ENCODE assay signal across 9 mouse cellular contexts in genomic region chr12:53841928-53842671, GRCm38 (mm10).
DNase-seq lines count a peak whose midpoint lies in the region; ATAC-seq lines count a peak whose summit lies in the region.
"Had no signal": no experiment of that assay in that cellular context is flagged by ENCODE, and none has a peak within 500 bp of the region (broad histone marks: within the 10 kb centered on the region; RNA-seq: fewer than 3 reads in every experiment).

No protein-coding gene starts in this region.

- no peaks in the 10 kb centered on the region for H3K9me3 ChIP-seq in heart, embryonic 15.5 days (replicated peaks)
- H3K9me3 ChIP-seq in forebrain, embryonic 14.5 days (replicated peaks; ENCODE audit: control insufficient read depth, low read length): no peaks in the 10 kb centered on the region
- H3K9me3 ChIP-seq in kidney, embryonic 14.5 days (ENCODE audit: control insufficient read depth, low read length): no peaks in the 10 kb centered on the region
- no peaks in the 10 kb centered on the region for H3K9me3 ChIP-seq in intestine, embryonic 15.5 days

- no peaks in the 10 kb centered on the region for H3K27me3 ChIP-seq in heart, embryonic 15.5 days
- no peaks in the 10 kb centered on the region for H3K27me3 ChIP-seq in forebrain, embryonic 14.5 days (replicated peaks; ENCODE audit: control insufficient read depth, insufficient read depth, low read length)
- H3K27me3 ChIP-seq in kidney, embryonic 14.5 days (ENCODE audit: control insufficient read depth, insufficient read depth, low read length): 0 out of 2 replicates have a peak, but pooled peaks cover 2% of the 10 kb centered on the region
- no peaks in the 10 kb centered on the region for H3K27me3 ChIP-seq in intestine, embryonic 15.5 days (replicated peaks)

- H3K27ac ChIP-seq in heart, embryonic 15.5 days: no peak overlapping the region
- H3K27ac ChIP-seq in forebrain, embryonic 14.5 days (ENCODE audit: low read depth, low read length): no peak overlapping the region
- H3K27ac ChIP-seq in kidney, embryonic 14.5 days (ENCODE audit: low read depth, low read length): no peak overlapping the region
- no peak overlapping the region for H3K27ac ChIP-seq in intestine, embryonic 15.5 days

- H3K4me2 ChIP-seq in heart, embryonic 15.5 days: peak overlapping the region; percentile 52
- no peak overlapping the region for H3K4me2 ChIP-seq in forebrain, embryonic 14.5 days (ENCODE audit: low read length)
- no peak overlapping the region for H3K4me2 ChIP-seq in kidney, embryonic 14.5 days (replicated peaks; ENCODE audit: low read depth, low read length)
- H3K4me2 ChIP-seq in intestine, embryonic 15.5 days (replicated peaks): no peak overlapping the region

- no peak overlapping the region for H3K4me3 ChIP-seq in heart, embryonic 15.5 days
- no peak overlapping the region for H3K4me3 ChIP-seq in forebrain, embryonic 14.5 days (ENCODE audit: low read depth, low read length)
- no peak overlapping the region for H3K4me3 ChIP-seq in kidney, embryonic 14.5 days (ENCODE audit: low read length)
- no peak overlapping the region for H3K4me3 ChIP-seq in intestine, embryonic 15.5 days (replicated peaks)

- intact Hi-C loops in heart, postnatal 36 days (cut with DNase I): no loop called here
- intact Hi-C loops in left cerebral cortex, postnatal 10 days (cut with DNase I): no loop called here

- WGBS in heart, embryonic 15.5 days: 32% methylated on average over 16 of the region's 16 CpGs
- WGBS in forebrain, embryonic 14.5 days: 54% methylated on average over 16 of the region's 16 CpGs
- WGBS in kidney, embryonic 14.5 days: 72% methylated on average over 16 of the region's 16 CpGs
- WGBS in intestine, embryonic 15.5 days: 68% methylated on average over 16 of the region's 16 CpGs

- H3K9ac ChIP-seq in heart, embryonic 15.5 days: no peak overlapping the region
- no peak overlapping the region for H3K9ac ChIP-seq in forebrain, embryonic 14.5 days (ENCODE audit: low read length)
- H3K9ac ChIP-seq in kidney, embryonic 14.5 days (ENCODE audit: low read depth, low read length): no peak overlapping the region
- no peak overlapping the region for H3K9ac ChIP-seq in intestine, embryonic 15.5 days

- H3K36me3 ChIP-seq in heart, embryonic 15.5 days: no peaks in the 10 kb centered on the region
- no peaks in the 10 kb centered on the region for H3K36me3 ChIP-seq in forebrain, embryonic 14.5 days (ENCODE audit: control insufficient read depth, insufficient read depth, low read length)
- no peaks in the 10 kb centered on the region for H3K36me3 ChIP-seq in kidney, embryonic 14.5 days (ENCODE audit: control insufficient read depth, insufficient read depth, low read length)
- H3K36me3 ChIP-seq in intestine, embryonic 15.5 days: no peaks in the 10 kb centered on the region

- ATAC-seq in heart, embryonic 15.5 days (replicated peaks; ENCODE audit: insufficient number of reproducible peaks, insufficient read depth, low FRiP score, low read depth): no peak
- peak; percentile 47; the same call in 1 of the 2 replicates for ATAC-seq in forebrain, embryonic 14.5 days
- no peak for ATAC-seq in kidney, embryonic 14.5 days (ENCODE audit: low FRiP score, low TSS enrichment)
- ATAC-seq in intestine, embryonic 15.5 days: no peak

- no peak for DNase-seq in heart, postnatal 36 days
- peak; percentile 24 to 49 for DNase-seq in adrenal gland, adult 18-20 months (ENCODE audit: low spot score in 2 of 2)
- peak; percentile 63 for DNase-seq in forebrain, embryonic 14.5 days (ENCODE audit: low spot score)
- peak; percentile 35 to 59 for DNase-seq in left cerebral cortex, postnatal 10 days (ENCODE audit: extremely low spot score in 1 of 2, low spot score in 2 of 2)
- no peak for DNase-seq in urinary bladder, postnatal 14 days (ENCODE audit: low spot score)
- DNase-seq: lung, postnatal 4 days had no signal

- H3K4me1 ChIP-seq in heart, embryonic 15.5 days (replicated peaks): peaks cover 6% of the 10 kb centered on the region
- H3K4me1 ChIP-seq in forebrain, embryonic 14.5 days (ENCODE audit: control insufficient read depth, insufficient read depth, low read length): peaks cover 26% of the 10 kb centered on the region
- no peaks in the 10 kb centered on the region for H3K4me1 ChIP-seq in kidney, embryonic 14.5 days (ENCODE audit: control insufficient read depth, insufficient read depth, low read length)
- 0 out of 2 replicates have a peak, but pooled peaks cover 6% of the 10 kb centered on the region for H3K4me1 ChIP-seq in intestine, embryonic 15.5 days (replicated peaks)

Comparison
In these comparisons a context has a peak if more than half of its experiments do, and no peak if none do; other contexts are left out.
1. DNase-seq: peak in adrenal gland, adult 18-20 months (2 of 2), forebrain, embryonic 14.5 days (single experiment) and left cerebral cortex, postnatal 10 days (2 of 2); none in heart, postnatal 36 days (0 of 2) and urinary bladder, postnatal 14 days (single experiment).